Mouse (Mus musculus): ENCODE measurements around the gene Tssk3. TPM values are rescaled to one million over a fixed set of nuclear protein-coding genes. Genes with fewer than 3 reads are reported as not detected.
A peak's percentile ranks its signal among the peaks of the same experiment; 100 is the strongest.

Tssk3 gene
- total RNA-seq, 2 experiments from 2014 or later: 0.42 to 0.52 TPM

- intact Hi-C loops (cut with DNase I): loop anchor here (10.0 kb wide), 2 partner anchors 251 to 321 kb away; partner anchors contain the start of gene Fndc5
- no peak for DNase-seq (ENCODE audit: low spot score in 2 of 2)
Observed at GRCm38 (mm10) chr4:129456126-129456525, 34.7 kb downstream of the Tssk3 start.

- intact Hi-C loops (cut with DNase I): loop anchor here (1.0 to 10.0 kb wide), 3 partner anchors 105 to 320 kb away; partner anchors contain the start of gene Fndc5
- peak; percentile 50 to 64 for DNase-seq (ENCODE audit: low spot score in 2 of 2)
Observed at GRCm38 (mm10) chr4:129455265-129455664, 35.6 kb downstream of the Tssk3 start.

GRCm38 (mm10) chr4:129451471-129452169 lies 39.2 kb downstream of the Tssk3 start:
- intact Hi-C loops (cut with DNase I): loop anchor here (10.0 kb wide), 2 partner anchors 247 to 317 kb away; partner anchors contain the start of gene Fndc5
- no peak for DNase-seq (ENCODE audit: low spot score in 2 of 2)

- intact Hi-C loops (cut with DNase I): loop anchor here (10.0 kb wide), 2 partner anchors 246 to 316 kb away; partner anchors contain the start of gene Fndc5
Observed at GRCm38 (mm10) chr4:129450851-129451250, 40.0 kb downstream of the Tssk3 start.

GRCm38 (mm10) chr4:129448713-129449112 lies 42.1 kb downstream of the Tssk3 start:
- intact Hi-C loops (cut with DNase I): no loop called here

More at GRCm38 (mm10) chr4:129450851-129451250, 40.0 kb downstream of the Tssk3 start:
- DNase-seq (ENCODE audit: low spot score in 2 of 2): no peak

GRCm38 (mm10) chr4:129447778-129448563 lies 42.9 kb downstream of the Tssk3 start:
- intact Hi-C loops (cut with DNase I): no loop called here
- DNase-seq (ENCODE audit: low spot score in 2 of 2): no peak

More at GRCm38 (mm10) chr4:129448713-129449112, 42.1 kb downstream of the Tssk3 start:
- DNase-seq (ENCODE audit: low spot score in 2 of 2): no peak

- no peak for DNase-seq (ENCODE audit: low spot score in 2 of 2)
- intact Hi-C loops (cut with DNase I): no loop called here
Observed at GRCm38 (mm10) chr4:129447360-129447759, 43.5 kb downstream of the Tssk3 start.

GRCm38 (mm10) chr4:129441145-129441544 lies 49.7 kb downstream of the Tssk3 start:
- intact Hi-C loops (cut with DNase I): no loop called here
- DNase-seq (ENCODE audit: low spot score in 2 of 2): no peak

GRCm38 (mm10) chr4:129440340-129441063 lies 50.3 kb downstream of the Tssk3 start, which contains the start of gene Zbtb8b:
TSS of gene Zbtb8b (minus strand) at chr4:129440853.
- intact Hi-C loops (cut with DNase I): no loop called here
- DNase-seq (ENCODE audit: low spot score in 2 of 2): peak; percentile 81 to 82

Other genes with a start within 250 kb of the Tssk3 start
- gene C77080, start 229.6 kb downstream of the Tssk3 start, total RNA-seq (2021): 10 to 100 TPM; 19.7 to 27.1 TPM
- gene Sync, start 203.4 kb downstream of the Tssk3 start, total RNA-seq (2021): 1 to 10 TPM; 1.3 to 2.1 TPM
- gene Rbbp4, start 155.7 kb downstream of the Tssk3 start, total RNA-seq (2021): 100 to 1,000 TPM; 115 to 123 TPM
- gene Zbtb8os, start 155.3 kb downstream of the Tssk3 start, total RNA-seq (2021): 10 to 100 TPM; 24.6 to 28.4 TPM
- gene Zbtb8a, start 112.9 kb downstream of the Tssk3 start, total RNA-seq (2021): 1 to 10 TPM; 4.7 to 6.5 TPM
- gene Zbtb8b, start 50.2 kb downstream of the Tssk3 start, total RNA-seq (2021): 1 to 10 TPM; 4.3 to 4.9 TPM
- gene Bsdc1, start 29.4 kb downstream of the Tssk3 start, total RNA-seq (2021): 10 to 100 TPM; 56.3 to 62.4 TPM
- gene Fam229a, start 168 bp upstream of the Tssk3 start, total RNA-seq (2021): not detected
- gene Marcksl1, start 22.6 kb upstream of the Tssk3 start, total RNA-seq (2021): 100 to 1,000 TPM; 150 to 174 TPM
- gene Hdac1, start 51.7 kb upstream of the Tssk3 start, total RNA-seq (2021): 10 to 100 TPM; 27.0 to 27.4 TPM
- 1 to 10 TPM; 2.1 to 2.6 TPM for gene Lck, start 82.6 kb upstream of the Tssk3 start, total RNA-seq (2021)
- not detected for gene Fam167b, start 87.5 kb upstream of the Tssk3 start, total RNA-seq (2021)
- 100 to 1,000 TPM; 121 to 140 TPM for gene Eif3i, start 109.6 kb upstream of the Tssk3 start, total RNA-seq (2021)
- gene Tmem234, start 109.6 kb upstream of the Tssk3 start, total RNA-seq (2021): 10 to 100 TPM; 92.2 to 93.7 TPM
- 1 to 10 TPM; 2.9 to 7.7 TPM for gene Dcdc2b, start 123.2 kb upstream of the Tssk3 start, total RNA-seq (2021)
- 10 to 100 TPM; 27.5 to 36.2 TPM for gene Iqcc, start 128.1 kb upstream of the Tssk3 start, total RNA-seq (2021)
- gene Ccdc28b, start 132.9 kb upstream of the Tssk3 start, total RNA-seq (2021): 10 to 100 TPM; 53.7 to 60.8 TPM
- gene Txlna, start 150.0 kb upstream of the Tssk3 start, total RNA-seq (2021): 10 to 100 TPM; 40.2 to 45.3 TPM
- 100 to 1,000 TPM in 1 of 2 experiments, 10 to 100 TPM in 1; 93.3 to 101 TPM for gene Kpna6, start 181.7 kb upstream of the Tssk3 start, total RNA-seq (2021)
- gene Tmem39b, start 205.8 kb upstream of the Tssk3 start, total RNA-seq (2021): 10 to 100 TPM; 10.3 to 18.0 TPM

All from left cerebral cortex, postnatal 36 days (tissue).